Mouse (Mus musculus): ENCODE data around the gene Inca1. TPM values are rescaled to one million over a fixed set of nuclear protein-coding genes. Genes with fewer than 3 reads are reported as not detected.

Gene Inca1
- 1.5 and 1.9 TPM in 2 replicates for polyA plus RNA-seq (2015; fragmentation: Nextera tagmentation; extraction: Ambion mirVana)

DNA sequence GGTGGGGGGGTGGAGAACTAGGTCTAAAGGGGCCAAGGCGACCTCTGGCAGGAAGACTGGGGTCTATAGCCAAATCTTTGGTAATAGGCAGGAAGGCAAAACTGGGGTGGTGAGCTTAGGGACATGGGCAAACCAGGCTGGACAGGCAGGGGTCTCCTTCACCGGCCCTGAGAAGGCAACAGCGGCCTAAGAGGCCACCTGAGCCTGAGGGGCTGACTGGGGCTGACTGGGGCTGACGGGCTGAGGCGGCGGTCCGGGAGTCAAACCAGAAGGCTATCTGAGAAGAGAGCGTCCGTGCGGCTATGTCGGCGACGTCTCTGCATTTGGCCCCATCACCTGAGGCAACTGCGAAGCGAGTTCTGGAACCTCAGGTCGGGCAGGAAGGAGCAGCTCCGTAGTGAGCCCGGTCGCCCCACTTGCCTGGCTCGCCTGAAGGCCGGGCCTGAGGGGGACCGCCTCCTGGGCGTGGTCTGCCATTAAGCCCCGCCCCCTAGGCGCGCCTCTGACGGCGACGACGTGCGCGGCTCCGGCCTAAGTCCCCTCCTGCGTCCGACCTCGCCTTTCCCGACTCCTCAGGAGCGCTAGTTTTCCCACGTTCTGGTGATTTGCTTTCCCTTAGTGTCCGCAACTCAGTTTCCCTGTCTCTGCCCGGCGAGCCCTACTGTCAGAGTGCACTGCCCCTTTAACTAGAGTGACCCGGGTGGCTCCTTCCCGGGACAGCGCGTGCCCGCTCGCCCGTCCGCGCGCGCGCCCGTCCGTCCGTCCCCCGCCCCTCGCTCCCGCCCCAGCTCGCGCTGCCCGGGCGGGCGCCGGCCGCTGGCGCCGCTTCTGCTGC is at the start of gene Inca1, which contains the start of gene Kif1c:
Gene Inca1 (minus strand): TSS at position 434 of the 835 bp plus-strand sequence.
Gene Kif1c (plus strand): TSS at position 827 of the 835 bp plus-strand sequence.
- WGBS, result under 1% methylated on average over 69 of the region's 69 CpGs
- peaks cover 14% of the 10 kb centered on the region for H3K36me3 ChIP-seq (ENCODE audit: control insufficient read depth, insufficient read depth, low read length)
- peaks cover 22% of the 10 kb centered on the region for H3K4me1 ChIP-seq (replicated peaks; ENCODE audit: control insufficient read depth, insufficient read depth, low read length)
- H3K9me3 ChIP-seq (ENCODE audit: control insufficient read depth, low read length), result no peaks in the 10 kb centered on the region
- peak within 1 kb of the TSS; percentile 98 for H3K27ac ChIP-seq (ENCODE audit: low read length)
- H3K4me3 ChIP-seq (ENCODE audit: low read length), result peak within 1 kb of the TSS; percentile 94
- H3K27me3 ChIP-seq (ENCODE audit: control insufficient read depth, insufficient read depth, low read depth, low read length), result no peaks in the 10 kb centered on the region
- peak; percentile 96 for ATAC-seq (ENCODE audit: low read depth)
- H3K9ac ChIP-seq (ENCODE audit: low read length), result peak within 1 kb of the TSS; percentile 96
- H3K4me2 ChIP-seq (ENCODE audit: low read depth, low read length), result peak within 1 kb of the TSS; percentile 87

DNA sequence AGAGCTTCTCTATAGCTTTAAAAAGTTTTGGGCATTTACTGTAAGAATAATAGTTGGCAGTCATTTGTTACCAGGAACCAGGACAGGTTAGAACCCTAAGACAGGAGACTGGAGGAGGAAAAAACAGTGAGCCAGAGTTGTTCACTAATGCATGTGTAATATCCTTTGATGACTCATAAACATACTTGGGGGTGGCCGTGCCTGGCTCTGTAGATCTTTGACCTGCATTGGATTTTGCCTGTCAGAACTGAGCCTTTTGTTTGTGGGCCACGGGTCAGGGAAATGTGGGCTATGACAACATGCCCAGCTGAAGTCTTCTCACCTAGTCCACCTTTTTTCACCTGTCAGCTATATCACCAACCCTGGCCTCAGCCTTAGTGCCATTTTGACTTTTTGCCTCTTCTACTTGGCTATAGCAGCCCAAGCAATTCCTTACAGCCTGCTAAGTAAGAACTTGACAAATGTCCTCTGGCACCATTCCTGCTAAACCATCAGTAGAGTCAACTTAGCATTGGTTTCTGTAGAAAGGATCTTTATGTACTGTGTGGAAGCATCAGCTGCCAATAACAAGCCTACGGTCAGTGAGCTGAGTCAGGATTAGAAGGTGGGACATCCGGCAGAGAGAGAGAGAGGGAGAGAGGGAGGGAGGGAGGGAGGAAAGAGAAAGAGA is 48.1 kb upstream of the Inca1 start:
- Histone ChIP-seq H3K27me3 (ENCODE audit: control insufficient read depth, insufficient read depth, low read depth, low read length) (no peaks in the 10 kb centered on the region), H3K4me3 (ENCODE audit: low read length) (no peak overlapping the region), H3K27ac (ENCODE audit: low read length) (no peak overlapping the region), H3K4me1 (replicated peaks; ENCODE audit: control insufficient read depth, insufficient read depth, low read length) (no peaks in the 10 kb centered on the region), H3K36me3 (ENCODE audit: control insufficient read depth, insufficient read depth, low read length) (no peaks in the 10 kb centered on the region), H3K9ac (ENCODE audit: low read length) (no peak overlapping the region), H3K4me2 (ENCODE audit: low read depth, low read length) (no peak overlapping the region), H3K9me3 (ENCODE audit: control insufficient read depth, low read length) (no peaks in the 10 kb centered on the region)
- 77% methylated on average over 4 of the region's 4 CpGs for WGBS
- no peak for ATAC-seq (ENCODE audit: low read depth)

DNA sequence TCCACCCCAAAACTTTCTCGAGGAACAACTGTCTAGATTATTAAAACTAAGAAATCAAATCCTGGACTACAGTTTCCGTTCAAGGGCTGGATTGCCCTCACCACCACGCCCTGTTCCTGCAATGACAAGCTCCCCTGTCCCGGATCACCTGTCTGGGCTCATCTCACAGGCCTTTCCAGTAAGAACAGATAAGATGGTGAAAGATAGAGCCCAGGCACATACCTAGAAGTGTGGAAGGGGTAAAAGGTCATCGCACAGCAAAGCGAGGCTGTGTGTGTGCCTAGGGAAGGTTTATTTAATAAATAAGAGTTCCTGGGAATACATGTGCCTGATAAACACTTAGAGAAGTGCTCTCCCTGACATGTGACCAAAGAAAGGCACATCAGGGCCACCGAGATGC is 45.7 kb upstream of the Inca1 start:
- H3K4me3 ChIP-seq (ENCODE audit: low read length), result no peak overlapping the region
- H3K27ac ChIP-seq (ENCODE audit: low read length), result no peak overlapping the region
- no peaks in the 10 kb centered on the region for H3K9me3 ChIP-seq (ENCODE audit: control insufficient read depth, low read length)
- no peak overlapping the region for H3K4me2 ChIP-seq (ENCODE audit: low read depth, low read length)
- no peak overlapping the region for H3K9ac ChIP-seq (ENCODE audit: low read length)
- ATAC-seq (ENCODE audit: low read depth), result no peak
- H3K27me3 ChIP-seq (ENCODE audit: control insufficient read depth, insufficient read depth, low read depth, low read length), result no peaks in the 10 kb centered on the region
- WGBS, result 54% methylated on average over 7 of the region's 7 CpGs
- no peaks in the 10 kb centered on the region for H3K36me3 ChIP-seq (ENCODE audit: control insufficient read depth, insufficient read depth, low read length)
- no peaks in the 10 kb centered on the region for H3K4me1 ChIP-seq (replicated peaks; ENCODE audit: control insufficient read depth, insufficient read depth, low read length)

DNA sequence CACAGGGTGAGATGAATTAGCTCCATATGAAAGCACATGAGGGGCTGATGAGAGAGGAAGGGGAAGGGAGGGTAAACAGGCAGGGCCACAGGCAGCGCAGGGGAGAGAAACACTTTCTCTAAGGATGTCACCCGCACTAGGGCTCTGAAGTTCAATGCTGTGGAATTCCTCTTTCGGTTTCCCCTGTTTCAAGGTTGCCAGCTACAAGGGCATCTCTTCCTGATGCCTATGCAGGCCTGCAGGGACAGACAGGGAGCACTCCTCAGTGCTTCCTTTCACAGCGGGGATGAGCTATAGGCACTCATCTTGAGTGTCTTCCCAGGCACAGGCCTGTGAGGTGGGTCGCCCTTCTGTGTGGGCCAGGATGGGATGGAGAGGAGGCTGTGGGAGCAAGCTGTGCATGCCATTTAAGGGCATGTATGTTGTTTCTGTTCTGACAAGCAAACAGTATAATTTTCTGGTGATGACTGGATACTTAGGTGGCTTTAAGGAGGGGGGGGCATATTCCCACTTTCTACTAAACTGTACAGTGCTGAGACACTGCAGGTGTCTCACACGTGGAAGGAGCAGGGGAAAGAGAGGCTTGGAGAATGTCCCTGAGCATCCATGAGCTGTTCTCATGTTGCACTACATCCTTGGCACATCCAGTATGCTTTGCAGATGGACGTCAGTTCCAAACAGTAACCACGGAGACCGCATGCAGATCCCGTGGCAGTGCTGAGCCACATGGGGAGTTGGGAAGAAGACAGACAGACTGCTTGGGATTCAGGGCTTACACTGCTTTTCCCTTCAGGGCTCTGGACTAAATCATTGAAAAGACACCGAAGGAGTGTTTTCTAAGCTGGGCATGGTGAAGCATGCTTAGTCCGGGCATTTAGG is 42.9 kb upstream of the Inca1 start:
- no peak overlapping the region for H3K9ac ChIP-seq (ENCODE audit: low read length)
- H3K4me3 ChIP-seq (ENCODE audit: low read length), result no peak overlapping the region
- H3K9me3 ChIP-seq (ENCODE audit: control insufficient read depth, low read length), result no peaks in the 10 kb centered on the region
- no peaks in the 10 kb centered on the region for H3K36me3 ChIP-seq (ENCODE audit: control insufficient read depth, insufficient read depth, low read length)
- 75% methylated on average over 12 of the region's 12 CpGs for WGBS
- ATAC-seq (ENCODE audit: low read depth), result no peak
- H3K27ac ChIP-seq (ENCODE audit: low read length), result no peak overlapping the region
- H3K27me3 ChIP-seq (ENCODE audit: control insufficient read depth, insufficient read depth, low read depth, low read length), result no peaks in the 10 kb centered on the region
- H3K4me2 ChIP-seq (ENCODE audit: low read depth, low read length), result no peak overlapping the region
- H3K4me1 ChIP-seq (replicated peaks; ENCODE audit: control insufficient read depth, insufficient read depth, low read length), result no peaks in the 10 kb centered on the region

- no peaks in the 10 kb centered on the region for H3K27me3 ChIP-seq (ENCODE audit: control insufficient read depth, insufficient read depth, low read depth, low read length)
- no peaks in the 10 kb centered on the region for H3K36me3 ChIP-seq (ENCODE audit: control insufficient read depth, insufficient read depth, low read length)
- no peaks in the 10 kb centered on the region for H3K4me1 ChIP-seq (replicated peaks; ENCODE audit: control insufficient read depth, insufficient read depth, low read length)
- H3K4me3 ChIP-seq (ENCODE audit: low read length), result no peak overlapping the region
- H3K27ac ChIP-seq (ENCODE audit: low read length), result no peak overlapping the region
- H3K9me3 ChIP-seq (ENCODE audit: control insufficient read depth, low read length), result no peaks in the 10 kb centered on the region
- ATAC-seq (ENCODE audit: low read depth), result no peak
- H3K9ac ChIP-seq (ENCODE audit: low read length), result no peak overlapping the region
- no peak overlapping the region for H3K4me2 ChIP-seq (ENCODE audit: low read depth, low read length)
- WGBS, result 82% methylated on average over 7 of the region's 7 CpGs
Measured at GRCm38 (mm10) chr11:70742117-70742516, 42.2 kb upstream of the Inca1 start.

DNA sequence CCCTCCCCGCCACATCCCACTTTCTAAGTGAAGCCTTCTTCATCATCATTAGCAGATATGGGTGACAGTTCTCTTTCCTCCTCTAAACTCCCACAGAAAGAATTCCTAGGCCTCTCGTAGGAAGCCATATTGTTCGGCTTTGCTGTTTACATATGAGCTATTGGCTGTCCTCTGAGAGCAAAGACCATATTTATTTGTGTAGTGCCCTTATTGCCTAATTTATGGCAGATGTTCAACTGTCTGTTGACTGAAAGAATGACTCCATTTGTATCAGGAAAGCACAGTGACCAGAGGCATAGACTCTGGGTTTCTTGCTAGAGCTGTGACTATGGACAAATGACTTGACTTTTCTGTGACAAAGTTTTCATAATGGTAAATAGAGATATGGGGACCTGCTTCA is 41.6 kb upstream of the Inca1 start:
- no peaks in the 10 kb centered on the region for H3K36me3 ChIP-seq (ENCODE audit: control insufficient read depth, insufficient read depth, low read length)
- H3K27me3 ChIP-seq (ENCODE audit: control insufficient read depth, insufficient read depth, low read depth, low read length), result no peaks in the 10 kb centered on the region
- H3K4me3 ChIP-seq (ENCODE audit: low read length), result no peak overlapping the region
- H3K27ac ChIP-seq (ENCODE audit: low read length), result no peak overlapping the region
- no peak overlapping the region for H3K4me2 ChIP-seq (ENCODE audit: low read depth, low read length)
- no peak for ATAC-seq (ENCODE audit: low read depth)
- no peak overlapping the region for H3K9ac ChIP-seq (ENCODE audit: low read length)
- H3K4me1 ChIP-seq (replicated peaks; ENCODE audit: control insufficient read depth, insufficient read depth, low read length), result no peaks in the 10 kb centered on the region
- 77% methylated on average over 3 of the region's 3 CpGs for WGBS
- no peaks in the 10 kb centered on the region for H3K9me3 ChIP-seq (ENCODE audit: control insufficient read depth, low read length)

DNA sequence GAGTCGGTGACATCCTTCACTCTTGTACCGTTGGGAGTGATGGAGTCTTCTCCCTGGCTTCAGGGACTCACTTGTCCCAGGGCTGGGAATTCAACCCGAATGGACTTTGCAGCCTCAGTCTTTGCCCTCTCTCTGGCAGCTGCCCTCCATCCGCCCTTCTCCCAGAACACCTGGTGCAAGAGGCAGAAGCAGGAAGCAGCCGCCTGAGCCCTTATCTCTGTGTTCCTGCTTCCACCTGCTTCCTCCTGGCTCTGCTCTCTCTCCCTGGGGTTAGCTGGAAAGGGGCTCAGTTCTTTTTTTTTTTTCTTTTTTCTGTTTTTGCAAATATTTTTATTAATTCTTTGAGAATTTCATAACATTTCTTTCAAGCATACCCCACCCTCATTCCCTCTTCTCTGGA is 37.8 kb upstream of the Inca1 start:
- H3K27ac ChIP-seq (ENCODE audit: low read length), result no peak overlapping the region
- H3K36me3 ChIP-seq (ENCODE audit: control insufficient read depth, insufficient read depth, low read length), result no peaks in the 10 kb centered on the region
- H3K4me2 ChIP-seq (ENCODE audit: low read depth, low read length), result no peak overlapping the region
- H3K4me1 ChIP-seq (replicated peaks; ENCODE audit: control insufficient read depth, insufficient read depth, low read length), result no peaks in the 10 kb centered on the region
- no peaks in the 10 kb centered on the region for H3K27me3 ChIP-seq (ENCODE audit: control insufficient read depth, insufficient read depth, low read depth, low read length)
- 46% methylated on average over 5 of the region's 5 CpGs for WGBS
- no peak overlapping the region for H3K4me3 ChIP-seq (ENCODE audit: low read length)
- no peak for ATAC-seq (ENCODE audit: low read depth)
- no peaks in the 10 kb centered on the region for H3K9me3 ChIP-seq (ENCODE audit: control insufficient read depth, low read length)
- H3K9ac ChIP-seq (ENCODE audit: low read length), result no peak overlapping the region

GRCm38 (mm10) chr11:70733256-70733655 is 33.3 kb upstream of the Inca1 start:
- 54% methylated on average over 5 of the region's 5 CpGs for WGBS
- H3K4me2 ChIP-seq (ENCODE audit: low read depth, low read length), result no peak overlapping the region

DNA sequence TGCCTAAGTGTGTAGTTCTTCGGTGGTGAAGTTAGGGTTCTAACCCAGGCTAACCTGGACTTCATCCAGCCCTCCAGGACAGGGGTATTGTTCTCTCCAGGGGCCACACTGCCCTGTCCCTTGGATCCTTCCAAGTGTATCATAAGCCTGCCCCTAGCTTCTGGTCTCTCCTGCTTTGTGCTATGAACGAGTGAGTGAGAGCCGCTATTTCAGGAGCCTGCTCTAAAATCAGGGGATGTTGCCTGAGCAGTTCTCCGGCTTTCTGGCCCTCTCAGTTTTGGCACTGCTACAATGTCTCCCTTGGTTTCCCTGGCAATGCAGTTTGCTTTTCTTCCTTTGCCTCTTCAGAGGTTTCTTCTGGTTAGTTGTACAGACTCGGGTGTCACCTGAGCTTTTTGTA is 31.2 kb upstream of the Inca1 start:
- Histone ChIP-seq H3K4me3 (ENCODE audit: low read length) (no peak overlapping the region), H3K4me2 (ENCODE audit: low read depth, low read length) (no peak overlapping the region), H3K27ac (ENCODE audit: low read length) (no peak overlapping the region), H3K27me3 (ENCODE audit: control insufficient read depth, insufficient read depth, low read depth, low read length) (no peaks in the 10 kb centered on the region), H3K4me1 (replicated peaks; ENCODE audit: control insufficient read depth, insufficient read depth, low read length) (no peaks in the 10 kb centered on the region), H3K9ac (ENCODE audit: low read length) (no peak overlapping the region), H3K9me3 (ENCODE audit: control insufficient read depth, low read length) (no peaks in the 10 kb centered on the region), H3K36me3 (ENCODE audit: control insufficient read depth, insufficient read depth, low read length) (peaks cover 23% of the 10 kb centered on the region)
- WGBS, result 54% methylated on average over 5 of the region's 5 CpGs
- ATAC-seq (ENCODE audit: low read depth), result no peak

More at GRCm38 (mm10) chr11:70733256-70733655, 33.3 kb upstream of the Inca1 start:
- H3K4me3 ChIP-seq (ENCODE audit: low read length), result no peak overlapping the region
- H3K9me3 ChIP-seq (ENCODE audit: control insufficient read depth, low read length), result no peaks in the 10 kb centered on the region
- peaks cover 7% of the 10 kb centered on the region; the same call in 1 of the 2 replicates for H3K36me3 ChIP-seq (ENCODE audit: control insufficient read depth, insufficient read depth, low read length)
- H3K4me1 ChIP-seq (replicated peaks; ENCODE audit: control insufficient read depth, insufficient read depth, low read length), result no peaks in the 10 kb centered on the region
- no peak overlapping the region for H3K27ac ChIP-seq (ENCODE audit: low read length)
- no peak for ATAC-seq (ENCODE audit: low read depth)
- H3K9ac ChIP-seq (ENCODE audit: low read length), result no peak overlapping the region
- no peaks in the 10 kb centered on the region for H3K27me3 ChIP-seq (ENCODE audit: control insufficient read depth, insufficient read depth, low read depth, low read length)

Data from lung, embryonic 16.5 days (tissue).